Mouse (Mus musculus) forebrain, embryonic 10.5 days (tissue): ENCODE data around the gene Gipc3. TPM values are rescaled to one million over a fixed set of nuclear protein-coding genes. Genes with fewer than 3 reads are reported as not detected.

ENCODE experiments used
- DNase-seq: peaks from one replicate; pipeline ENCODE4 v3.0.0-alpha.2; 2017; ENCODE audit warnings: low spot score; ENCODE audit errors: extremely low spot score
- H3K27ac ChIP-seq: fragments of 300-500 bp; sonication (generic); 2 replicates; pipeline ENCODE4 v1.5.1; 2016; ENCODE audit warnings: mild to moderate bottlenecking
- H3K27me3 ChIP-seq: fragments of 300-500 bp; sonication (generic); 2 replicates; pipeline ENCODE4 v1.6.1; 2016; ENCODE audit warnings: mild to moderate bottlenecking; ENCODE audit not compliant: poor library complexity, severe bottlenecking
- H3K36me3 ChIP-seq: fragments of 300-500 bp; sonication (generic); replicated peaks from 2 replicates; pipeline ENCODE4 v1.6.1; 2016; ENCODE audit warnings: mild to moderate bottlenecking, moderate library complexity
- H3K4me1 ChIP-seq: fragments of 300-500 bp; sonication (generic); 2 replicates; pipeline ENCODE4 v1.6.1; 2016
- H3K4me3 ChIP-seq: fragments of 300-500 bp; sonication (generic); 2 replicates; pipeline ENCODE4 v1.5.1; 2016; ENCODE audit warnings: mild to moderate bottlenecking, moderate library complexity
- H3K9me3 ChIP-seq: fragments of 300-500 bp; sonication (generic); 2 replicates; pipeline ENCODE4 v1.6.1; 2016; ENCODE audit warnings: mild to moderate bottlenecking, moderate library complexity
- WGBS: fragments of 180-500 bp; shearing (Covaris S2); methylation state at CpG from one replicate; pipeline ENCODE4 v1.1.7; 2016; 5-methylcytosine and 5-hydroxymethylcytosine counted together
- polyA plus RNA-seq: library from polyadenylated mRNA; unstranded; fragments of >200 nt; fragmentation: Nextera tagmentation; extraction: Ambion mirVana; gene quantifications from 2 replicates; pipeline ENCODE4 v1.2.1, GENCODE M21; 2016

Gipc3 gene
- polyA plus RNA-seq, 1 experiment from 2014 or later: not detected

DNA sequence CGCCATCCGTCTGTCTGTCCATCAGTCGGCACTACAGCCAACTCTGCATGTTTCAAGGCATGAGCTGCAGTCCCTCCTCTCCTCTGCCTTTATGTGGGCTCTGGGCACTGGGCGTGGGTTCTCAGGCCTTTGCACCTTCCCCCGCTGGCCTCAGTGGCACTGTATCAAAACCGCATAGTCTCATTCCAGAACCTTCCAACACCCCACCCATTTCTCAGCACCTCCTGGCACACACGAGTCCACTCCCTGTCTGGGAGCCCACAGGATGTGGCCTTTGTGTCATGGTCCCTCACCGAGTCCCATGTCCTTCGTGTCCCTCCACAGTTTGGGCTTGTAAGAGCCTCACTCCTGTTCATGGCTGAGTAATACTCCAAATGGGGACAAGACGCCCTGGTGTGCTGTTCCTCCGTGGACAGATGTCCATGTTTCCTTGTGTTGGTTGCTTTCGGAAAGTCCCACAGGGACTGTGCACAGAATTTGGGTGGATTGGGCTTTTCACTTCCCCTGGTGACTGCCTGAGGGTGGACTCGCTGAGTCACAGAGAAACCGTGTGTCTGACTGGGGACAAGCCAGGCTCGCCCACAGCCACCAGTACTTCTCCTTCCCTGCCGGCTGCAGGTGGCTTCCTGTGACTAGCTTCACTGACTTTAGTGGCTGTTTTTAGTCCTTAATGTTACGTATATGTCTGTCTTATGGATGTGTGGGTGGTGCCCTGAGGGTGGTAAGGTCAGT is 44.5 kb downstream of the Gipc3 start:
- no peaks in the 10 kb centered on the region for H3K9me3 ChIP-seq
- peaks cover 75% of the 10 kb centered on the region for H3K4me1 ChIP-seq
- no peak for DNase-seq
- no peaks in the 10 kb centered on the region for H3K27me3 ChIP-seq
- H3K4me3 ChIP-seq: 0 out of 2 replicates have a peak overlapping the region, but pooled peaks have one; percentile 1
- H3K27ac ChIP-seq: peak overlapping the region; percentile 64; the same call in 1 of the 2 replicates
- peaks cover 43% of the 10 kb centered on the region for H3K36me3 ChIP-seq
- WGBS: 93% methylated on average over 17 of the region's 17 CpGs

GRCm38 (mm10) chr10:81297845-81298244 is 45.2 kb downstream of the Gipc3 start:
- peaks cover 75% of the 10 kb centered on the region for H3K4me1 ChIP-seq
- no peak overlapping the region for H3K4me3 ChIP-seq
- WGBS: 83% methylated on average over 10 of the region's 10 CpGs
- peak overlapping the region; percentile 64 for H3K27ac ChIP-seq
- DNase-seq: no peak
- H3K27me3 ChIP-seq: no peaks in the 10 kb centered on the region
- no peaks in the 10 kb centered on the region for H3K9me3 ChIP-seq
- H3K36me3 ChIP-seq: peaks cover 36% of the 10 kb centered on the region

GRCm38 (mm10) chr10:81297246-81297645 is 45.8 kb downstream of the Gipc3 start:
- H3K36me3 ChIP-seq: peaks cover 35% of the 10 kb centered on the region
- H3K4me1 ChIP-seq: peaks cover 72% of the 10 kb centered on the region
- H3K27ac ChIP-seq: peak overlapping the region; percentile 64

DNA sequence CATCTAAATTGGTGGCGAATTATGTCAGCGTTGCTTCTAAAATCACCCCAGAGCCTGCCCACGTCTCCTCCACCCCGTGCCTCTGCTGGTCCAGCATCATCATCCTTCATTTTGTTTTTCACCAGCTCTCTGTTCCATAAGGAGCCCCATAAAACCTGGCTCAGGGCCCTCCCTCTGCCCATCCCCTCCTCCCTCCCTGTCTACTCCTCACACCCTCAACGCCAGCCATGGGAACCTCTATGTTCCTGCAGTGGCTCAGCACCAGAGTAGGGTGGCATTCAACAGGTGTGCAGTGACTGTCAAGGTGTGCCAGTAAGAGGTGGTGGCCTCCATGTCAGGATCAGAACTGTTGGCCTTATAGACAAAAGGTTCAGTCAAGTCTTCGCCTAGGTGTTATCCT is 47.9 kb downstream of the Gipc3 start:
- no peaks in the 10 kb centered on the region for H3K9me3 ChIP-seq
- peak overlapping the region; percentile 84; the same call in 1 of the 2 replicates for H3K4me3 ChIP-seq
- no peak for DNase-seq
- 94% methylated on average over 6 of the region's 6 CpGs for WGBS
- peaks cover 18% of the 10 kb centered on the region for H3K27me3 ChIP-seq
- peaks cover 32% of the 10 kb centered on the region for H3K36me3 ChIP-seq
- peaks cover 65% of the 10 kb centered on the region for H3K4me1 ChIP-seq
- H3K27ac ChIP-seq: no peak overlapping the region

More at GRCm38 (mm10) chr10:81297246-81297645, 45.8 kb downstream of the Gipc3 start:
- no peak for DNase-seq
- 82% methylated on average over 6 of the region's 6 CpGs for WGBS
- Histone ChIP-seq H3K4me3 (no peak overlapping the region), H3K27me3 (no peaks in the 10 kb centered on the region), H3K9me3 (no peaks in the 10 kb centered on the region)

GRCm38 (mm10) chr10:81294442-81294841 is 48.6 kb downstream of the Gipc3 start:
- Histone ChIP-seq H3K27ac (peak overlapping the region; percentile 93; the same call in 1 of the 2 replicates), H3K27me3 (peaks cover 25% of the 10 kb centered on the region), H3K4me1 (peaks cover 62% of the 10 kb centered on the region), H3K36me3 (peaks cover 32% of the 10 kb centered on the region), H3K9me3 (no peaks in the 10 kb centered on the region), H3K4me3 (peak overlapping the region; percentile 84)
- 73% methylated on average over 8 of the region's 8 CpGs for WGBS
- DNase-seq: no peak

- peaks cover 63% of the 10 kb centered on the region for H3K4me1 ChIP-seq
- peak overlapping the region; percentile 84 for H3K4me3 ChIP-seq
- DNase-seq: no peak
- WGBS: 6% methylated on average over 25 of the region's 25 CpGs
- peaks cover 29% of the 10 kb centered on the region for H3K36me3 ChIP-seq
- peaks cover 33% of the 10 kb centered on the region for H3K27me3 ChIP-seq
- peak overlapping the region; percentile 93 for H3K27ac ChIP-seq
- no peaks in the 10 kb centered on the region for H3K9me3 ChIP-seq
These were observed 49.6 kb downstream of the Gipc3 start for GRCm38 (mm10) chr10:81293334-81294030.

DNA sequence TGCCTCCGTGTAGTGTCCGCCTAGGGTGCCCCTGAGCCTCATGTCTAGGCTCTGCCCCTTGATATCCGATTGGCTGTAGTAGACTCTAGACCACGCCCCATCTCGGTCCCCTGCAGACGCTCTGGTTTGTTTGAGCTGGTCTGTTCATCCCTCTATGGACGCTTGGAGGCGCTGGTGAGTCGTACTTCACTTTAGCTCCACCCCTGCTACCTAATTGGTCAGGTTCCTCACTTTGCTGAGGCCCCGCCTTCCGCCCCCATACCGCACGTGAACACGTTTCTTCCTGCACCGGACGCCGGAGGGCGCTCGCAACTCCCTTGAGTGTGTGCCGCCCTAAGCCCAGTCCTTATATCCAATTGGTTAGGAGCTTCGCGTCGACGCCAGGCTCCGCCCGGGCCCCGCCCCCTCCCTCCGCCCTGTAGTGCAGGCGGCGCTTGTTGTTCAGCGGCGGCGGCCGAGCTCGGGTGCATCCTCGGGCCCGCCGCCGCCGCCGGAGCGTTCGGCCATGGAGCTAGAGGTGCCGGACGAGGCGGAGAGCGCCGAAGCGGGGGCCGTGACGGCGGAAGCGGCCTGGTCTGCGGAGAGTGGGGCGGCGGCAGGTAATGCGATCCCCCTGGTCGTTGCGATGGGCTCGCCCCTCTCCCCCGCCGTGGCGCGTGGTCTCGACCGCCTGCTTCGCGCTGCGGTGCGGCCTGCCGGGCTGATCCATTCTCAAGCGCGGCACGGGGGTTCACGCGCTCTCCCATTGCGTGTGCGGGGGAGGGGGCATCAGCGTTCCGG is 50.3 kb downstream of the Gipc3 start, which contains the start of gene Pip5k1c:
Gene Pip5k1c, plus strand, starts transcription at position 410 of the 780 bp plus-strand sequence.
- peak within 1 kb of the TSS; percentile 93 for H3K27ac ChIP-seq
- no peaks in the 10 kb centered on the region for H3K9me3 ChIP-seq
- peaks cover 23% of the 10 kb centered on the region for H3K36me3 ChIP-seq
- peaks cover 61% of the 10 kb centered on the region for H3K4me1 ChIP-seq
- peaks cover 41% of the 10 kb centered on the region for H3K27me3 ChIP-seq
- DNase-seq: peak; percentile 99
- WGBS: under 1% methylated on average over 80 of the region's 80 CpGs
- H3K4me3 ChIP-seq: peak within 1 kb of the TSS; percentile 84

DNA sequence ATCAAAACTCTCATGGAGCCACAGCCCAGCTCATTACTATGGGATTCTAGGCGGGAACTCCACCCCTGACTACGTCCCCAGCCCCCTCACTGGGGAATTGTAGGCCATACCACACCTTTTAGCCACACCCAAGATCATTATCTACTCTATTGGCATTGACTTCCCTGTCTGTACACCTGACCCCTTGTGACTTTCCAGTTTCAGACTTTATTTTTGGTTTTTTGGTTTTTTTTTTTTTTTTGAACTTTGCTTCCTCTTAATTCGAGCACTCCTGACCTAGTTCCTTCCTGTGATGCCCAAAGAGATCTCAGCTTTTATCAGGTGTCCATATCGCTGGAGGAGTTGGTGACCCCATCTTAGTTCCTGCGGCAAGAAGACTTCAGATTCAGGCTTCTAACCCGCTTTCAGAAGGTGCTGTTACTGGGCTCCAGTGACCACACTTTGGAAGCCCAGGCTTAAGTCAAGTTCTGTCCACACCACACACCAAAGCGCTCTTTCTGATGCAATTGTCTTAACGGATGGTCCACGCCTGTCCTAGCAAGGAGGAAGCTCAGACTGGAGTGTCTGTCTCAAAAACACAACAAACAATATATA is 51.5 kb downstream of the Gipc3 start, which contains the start of gene Tjp3:
Gene Tjp3, minus strand, starts transcription at position 71 of the 594 bp plus-strand sequence.
- WGBS: 78% methylated on average over 9 of the region's 9 CpGs
- Histone ChIP-seq H3K27ac (no peak within 1 kb of the TSS), H3K27me3 (peaks cover 52% of the 10 kb centered on the region), H3K9me3 (no peaks in the 10 kb centered on the region), H3K36me3 (peaks cover 21% of the 10 kb centered on the region), H3K4me3 (peak within 1 kb of the TSS; percentile 84), H3K4me1 (peaks cover 58% of the 10 kb centered on the region)
- no peak for DNase-seq

- 15% methylated on average over 24 of the region's 24 CpGs for WGBS
- Histone ChIP-seq H3K4me3 (peak overlapping the region; percentile 6; the same call in 1 of the 2 replicates), H3K36me3 (peaks cover 13% of the 10 kb centered on the region), H3K27me3 (peaks cover 52% of the 10 kb centered on the region), H3K27ac (no peak overlapping the region), H3K9me3 (no peaks in the 10 kb centered on the region), H3K4me1 (peaks cover 65% of the 10 kb centered on the region)
- no peak for DNase-seq
These were observed 52.2 kb downstream of the Gipc3 start for GRCm38 (mm10) chr10:81290698-81291460.

- Histone ChIP-seq H3K4me1 (peaks cover 68% of the 10 kb centered on the region), H3K4me3 (no peak overlapping the region), H3K36me3 (peaks cover 3% of the 10 kb centered on the region), H3K9me3 (no peaks in the 10 kb centered on the region), H3K27me3 (peaks cover 61% of the 10 kb centered on the region), H3K27ac (no peak overlapping the region)
- DNase-seq: no peak
- WGBS: 58% methylated on average over 14 of the region's 14 CpGs
These were observed 53.3 kb downstream of the Gipc3 start for GRCm38 (mm10) chr10:81289811-81290210.

DNA sequence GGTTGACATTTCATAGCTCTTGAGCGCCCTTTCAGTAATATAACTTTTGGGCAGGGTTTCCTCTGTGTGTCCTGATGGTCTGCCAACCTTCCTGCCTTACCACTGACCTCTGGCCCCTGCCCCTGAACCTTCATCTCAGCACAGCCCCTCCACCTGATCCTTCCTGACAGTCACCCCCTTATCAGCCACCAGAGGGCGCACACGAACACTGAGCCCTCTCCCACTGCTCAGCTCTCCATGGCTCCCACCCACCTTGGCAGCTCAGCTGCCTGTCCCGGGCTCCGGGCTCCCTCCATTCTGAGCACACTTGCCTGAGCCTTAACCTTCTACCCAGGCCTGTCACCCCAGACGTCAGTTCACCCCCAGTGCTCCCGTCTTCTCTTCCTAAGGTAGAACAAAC is 53.8 kb downstream of the Gipc3 start:
- H3K27me3 ChIP-seq: peaks cover 67% of the 10 kb centered on the region

More for the DNA sequence above, 53.8 kb downstream of the Gipc3 start:
- Histone ChIP-seq H3K4me3 (peak overlapping the region; percentile 5; the same call in 1 of the 2 replicates), H3K9me3 (no peaks in the 10 kb centered on the region), H3K27ac (no peak overlapping the region), H3K4me1 (peaks cover 68% of the 10 kb centered on the region), H3K36me3 (no peaks in the 10 kb centered on the region)
- WGBS: 4% methylated on average over 7 of the region's 7 CpGs
- DNase-seq: peak; percentile 69
